12 mouse cellular contexts compared by ENCODE assay signal in genomic region chr6:115046064-115046463, GRCm38 (mm10).
"Had no signal": no experiment of that assay in that cellular context is flagged by ENCODE, and none has a peak within 500 bp of the region (broad histone marks: within the 10 kb centered on the region; RNA-seq: fewer than 3 reads in every experiment).

No protein-coding gene starts in this region.

- DNase-seq: retina, postnatal 1 day; right cerebral cortex, adult 18-20 months; right cerebral cortex, postnatal 14 days; right cerebral cortex, postnatal 25 days; right cerebral cortex, postnatal 4 days; spleen, adult 18-20 months; thymus, adult 18-20 months; thymus, adult 2 months; thymus, postnatal 14 days; thymus, postnatal 25 days; thymus, postnatal 36 days; thymus, postnatal 4 days had no signal
